Comparison of ENCODE assay signal across 16 mouse cellular contexts in the genomic region with DNA sequence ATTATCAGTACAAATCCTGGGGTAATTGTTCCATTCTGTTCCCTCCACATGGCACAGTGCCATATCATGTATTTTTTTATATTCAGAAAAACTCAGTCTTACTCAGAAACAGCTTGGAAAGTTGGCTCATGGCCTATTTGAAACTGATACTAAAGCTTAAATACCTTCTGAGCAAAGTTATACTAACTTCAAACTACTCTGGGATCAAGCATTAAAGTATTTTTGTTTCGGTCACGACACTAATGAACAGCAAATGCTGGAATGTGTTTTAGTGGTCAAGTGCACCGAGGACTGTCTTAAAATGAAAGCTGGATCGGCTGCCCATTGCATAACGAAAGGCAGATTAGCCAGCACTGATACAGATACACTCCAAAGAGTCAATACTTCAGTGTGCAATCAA. TPM values are rescaled to one million over a fixed set of nuclear protein-coding genes. Genes with fewer than 3 reads are reported as not detected.
DNase-seq lines count a peak whose midpoint lies in the region; TF ChIP-seq lines count a peak whose summit lies in the region.
"Had no signal": no experiment of that assay in that cellular context is flagged by ENCODE, and none has a peak within 500 bp of the region (broad histone marks: within the 10 kb centered on the region; RNA-seq: fewer than 3 reads in every experiment).

No protein-coding gene starts in this region.

- H3K27me3 ChIP-seq in liver, adult 2 months (ENCODE audit: control insufficient read depth, insufficient read depth, low read length) = no peaks in the 10 kb centered on the region
- H3K27me3 ChIP-seq in cerebellum, adult 2 months (ENCODE audit: control insufficient read depth, insufficient read depth, low read length) = no peaks in the 10 kb centered on the region
- H3K27me3 ChIP-seq: hindbrain, embryonic 13.5 days; liver, embryonic 15.5 days; stomach, embryonic 15.5 days had no signal

- WGBS in liver, adult 2 months = 25% methylated on average over 5 of the region's 5 CpGs
- WGBS in cerebellum, adult 2 months = 51% methylated on average over 5 of the region's 5 CpGs

- H3K4me1 ChIP-seq in liver, adult 2 months (ENCODE audit: control insufficient read depth, insufficient read depth, low read length) = peaks cover 2% of the 10 kb centered on the region; the same call in 1 of the 2 replicates
- no peaks in the 10 kb centered on the region for H3K4me1 ChIP-seq in cerebellum, adult 2 months (ENCODE audit: control insufficient read depth, insufficient read depth, low read length)
- H3K4me1 ChIP-seq: liver, embryonic 15.5 days had no signal

- H3K9ac ChIP-seq in liver, adult 2 months (ENCODE audit: low read depth, low read length) = no peak overlapping the region
- H3K9ac ChIP-seq: liver, embryonic 15.5 days; stomach, embryonic 15.5 days had no signal

- DNase-seq in gastrocnemius, adult 18-20 months (ENCODE audit: low spot score) = peak; percentile 32
- DNase-seq in gastrocnemius, postnatal 36 days = no peak
- peak; percentile 67 for DNase-seq in liver, adult 2 months (ENCODE audit: extremely low read depth, low read depth, low spot score)
- no peak for DNase-seq in liver
- DNase-seq in fibroblast of lung, adult 2 months (ENCODE audit: low read depth) = peak; percentile 30
- peak; percentile 28 for DNase-seq in lung, postnatal 25 days (ENCODE audit: low spot score)
- no peak for DNase-seq in embryo, embryonic 9.5 days (ENCODE audit: extremely low spot score)
- no peak for DNase-seq in cerebellum, adult 2 months
- DNase-seq: B cell, adult 2 months; cerebellum, postnatal 36 days; thymus, postnatal 36 days had no signal

- peak overlapping the region; percentile 51 for H3K4me3 ChIP-seq in liver, adult 2 months (ENCODE audit: insufficient read depth, low read depth, low read length)
- no peak overlapping the region for H3K4me3 ChIP-seq in cerebellum, adult 2 months (replicated peaks; ENCODE audit: insufficient read depth, low read depth, low read length)
- H3K4me3 ChIP-seq: erythroblast, embryonic 14.5 days; hindbrain, embryonic 13.5 days; left cerebral cortex, adult 2 months; liver, embryonic 15.5 days; stomach, embryonic 15.5 days had no signal

- TF ChIP-seq POLR2A in liver, adult 2 months (IDR thresholded peaks at IDR 0.05; ENCODE audit: extremely low read depth, insufficient read depth, low read length) = no peak
- no peak for TF ChIP-seq POLR2A in cerebellum, adult 2 months (IDR thresholded peaks at IDR 0.05; ENCODE audit: borderline replicate concordance, insufficient read depth, low read length)

- H3K36me3 ChIP-seq in liver, adult 2 months (ENCODE audit: control insufficient read depth, insufficient read depth, low read length) = no peaks in the 10 kb centered on the region
- H3K36me3 ChIP-seq: hindbrain, embryonic 13.5 days; liver, embryonic 15.5 days; stomach, embryonic 15.5 days had no signal

- no peaks in the 10 kb centered on the region for H3K79me2 ChIP-seq in liver, adult 2 months (ENCODE audit: control insufficient read depth, insufficient read depth, low read length)

- intact Hi-C loops in gastrocnemius, postnatal 36 days (cut with DNase I) = no loop called here

- no peak for TF ChIP-seq CTCF in liver, adult 2 months (IDR thresholded peaks at IDR 0.05; ENCODE audit: low read depth, low read length)
- no peak for TF ChIP-seq CTCF in cerebellum, adult 2 months (IDR thresholded peaks at IDR 0.05; ENCODE audit: borderline replicate concordance, insufficient read depth, low read depth, low read length)

- no peak overlapping the region for H3K27ac ChIP-seq in liver, adult 2 months (replicated peaks; ENCODE audit: insufficient read depth, low read depth, low read length)
- no peak overlapping the region for H3K27ac ChIP-seq in cerebellum, adult 2 months (ENCODE audit: insufficient read depth, low read length)
- H3K27ac ChIP-seq: hindbrain, embryonic 13.5 days; left cerebral cortex, adult 2 months; liver, embryonic 15.5 days; stomach, embryonic 15.5 days had no signal

RNA-seq across cellular contexts. Expression of gene Disp1, which starts 27.2 kb away (rescaled TPM):
- 1 to 10 TPM; 2.3 to 3.3 TPM for total RNA-seq in gastrocnemius, adult 18-20 months (2021)
- total RNA-seq in gastrocnemius, postnatal 36 days (2021) = 1 to 10 TPM; 3.5 to 4.4 TPM
- total RNA-seq in liver, adult 2 months (2014; rRNA removed) = 0.83 and 1.1 TPM in 2 replicates
- polyA plus RNA-seq in liver, adult 2 months (2012; rRNA removed) = 1.9 and 3.4 TPM in 2 replicates
- polyA plus RNA-seq in cerebellum, adult 2 months (2012; rRNA removed) = 3.8 and 5.2 TPM in 2 replicates

Comparison
In these comparisons a context has a peak if more than half of its experiments do, and no peak if none do; other contexts are left out.
1. DNase-seq: peak in gastrocnemius, adult 18-20 months (single experiment), liver, adult 2 months (single experiment), fibroblast of lung, adult 2 months (single experiment) and lung, postnatal 25 days (single experiment); none in gastrocnemius, postnatal 36 days (0 of 2), liver (single experiment), embryo, embryonic 9.5 days (single experiment) and cerebellum, adult 2 months (0 of 2).